ENCODE assay signal across 11 mouse cellular contexts in genomic region chr12:56591722-56592121, GRCm38 (mm10). TPM values are rescaled to one million over a fixed set of nuclear protein-coding genes. Genes with fewer than 3 reads are reported as not detected.
DNase-seq lines count a peak whose midpoint lies in the region; ATAC-seq and TF ChIP-seq lines count a peak whose summit lies in the region.
"Had no signal": no experiment of that assay in that cellular context is flagged by ENCODE, and none has a peak within 500 bp of the region (broad histone marks: within the 10 kb centered on the region; RNA-seq: fewer than 3 reads in every experiment).

No protein-coding gene starts in this region.

- H3K4me1 ChIP-seq in midbrain, embryonic 11.5 days (ENCODE audit: control insufficient read depth, insufficient read depth, low read length): no peaks in the 10 kb centered on the region
- no peaks in the 10 kb centered on the region for H3K4me1 ChIP-seq in midbrain, embryonic 10.5 days
- no peaks in the 10 kb centered on the region for H3K4me1 ChIP-seq in bone marrow macrophage, adult 2 months (ENCODE audit: control insufficient read depth, insufficient read depth, low read length)
- no peaks in the 10 kb centered on the region for H3K4me1 ChIP-seq in forebrain, embryonic 12.5 days
- H3K4me1 ChIP-seq: liver, embryonic 13.5 days had no signal

- intact Hi-C loops in gastrocnemius, adult 2 months (cut with DNase I): no loop called here
- intact Hi-C loops in gastrocnemius, postnatal 36 days (cut with DNase I): no loop called here

- no peak for DNase-seq in gastrocnemius, adult 2 months
- no peak for DNase-seq in gastrocnemius, postnatal 36 days
- DNase-seq in midbrain, embryonic 11.5 days (ENCODE audit: low spot score, missing footprints): peak; percentile 85
- no peak for DNase-seq in midbrain, embryonic 10.5 days (ENCODE audit: low spot score)
- peak; percentile 67 for DNase-seq in retina, embryonic 14.5 days (ENCODE audit: low spot score)
- no peak for DNase-seq in urinary bladder, postnatal 4 days (ENCODE audit: low spot score in 2 of 2)
- DNase-seq: liver, embryonic 13.5 days had no signal

- no peak overlapping the region for H3K9ac ChIP-seq in midbrain, embryonic 11.5 days (ENCODE audit: low read length)
- H3K9ac ChIP-seq in forebrain, embryonic 12.5 days: no peak overlapping the region
- H3K9ac ChIP-seq: liver, embryonic 13.5 days had no signal

- no peak overlapping the region for H3K27ac ChIP-seq in gastrocnemius, adult 2 months
- H3K27ac ChIP-seq in midbrain, embryonic 11.5 days (ENCODE audit: low read depth, low read length): no peak overlapping the region
- H3K27ac ChIP-seq in midbrain, embryonic 10.5 days (replicated peaks): no peak overlapping the region
- H3K27ac ChIP-seq in bone marrow macrophage, adult 2 months (ENCODE audit: insufficient read depth, low read depth, low read length): no peak overlapping the region
- no peak overlapping the region for H3K27ac ChIP-seq in forebrain, embryonic 12.5 days
- H3K27ac ChIP-seq: liver, embryonic 13.5 days had no signal

- peaks cover 3% of the 10 kb centered on the region; the same call in 1 of the 2 replicates for H3K27me3 ChIP-seq in midbrain, embryonic 11.5 days (ENCODE audit: control insufficient read depth, insufficient read depth, low read length)
- peaks cover 82% of the 10 kb centered on the region for H3K27me3 ChIP-seq in midbrain, embryonic 10.5 days (ENCODE audit: low read depth, poor library complexity, severe bottlenecking)
- H3K27me3 ChIP-seq in forebrain, embryonic 12.5 days: peaks cover 30% of the 10 kb centered on the region

- H3K36me3 ChIP-seq in midbrain, embryonic 11.5 days (ENCODE audit: control insufficient read depth, insufficient read depth, low read length): no peaks in the 10 kb centered on the region
- H3K36me3 ChIP-seq in midbrain, embryonic 10.5 days: no peaks in the 10 kb centered on the region
- no peaks in the 10 kb centered on the region for H3K36me3 ChIP-seq in forebrain, embryonic 12.5 days (replicated peaks)
- H3K36me3 ChIP-seq: liver, embryonic 13.5 days had no signal

- WGBS in midbrain, embryonic 11.5 days: 18% methylated on average over 4 of the region's 4 CpGs
- 12% methylated on average over 4 of the region's 4 CpGs for WGBS in midbrain, embryonic 10.5 days
- WGBS in forebrain, embryonic 12.5 days: 9% methylated on average over 4 of the region's 4 CpGs

- H3K4me2 ChIP-seq in midbrain, embryonic 11.5 days: no peak overlapping the region
- no peak overlapping the region for H3K4me2 ChIP-seq in forebrain, embryonic 12.5 days
- H3K4me2 ChIP-seq: liver, embryonic 13.5 days had no signal

- no peak for ATAC-seq in midbrain, embryonic 11.5 days (ENCODE audit: low FRiP score)
- no peak for ATAC-seq in forebrain, embryonic 12.5 days (ENCODE audit: low FRiP score)

- TF ChIP-seq CTCF in gastrocnemius, adult 2 months (IDR thresholded peaks at IDR 0.05): peak; percentile 61
- peak; percentile 49 for TF ChIP-seq CTCF in bone marrow macrophage, adult 2 months (IDR thresholded peaks at IDR 0.05; ENCODE audit: low read depth, low read length)

- H3K4me3 ChIP-seq in gastrocnemius, adult 2 months: no peak overlapping the region
- H3K4me3 ChIP-seq in midbrain, embryonic 11.5 days (ENCODE audit: low read depth, low read length): no peak overlapping the region
- H3K4me3 ChIP-seq in midbrain, embryonic 10.5 days: no peak overlapping the region
- no peak overlapping the region for H3K4me3 ChIP-seq in bone marrow macrophage, adult 2 months (ENCODE audit: insufficient read depth, low read length)
- no peak overlapping the region for H3K4me3 ChIP-seq in forebrain, embryonic 12.5 days (replicated peaks)
- H3K4me3 ChIP-seq: liver, embryonic 13.5 days had no signal

- no peak for TF ChIP-seq POLR2A in bone marrow macrophage, adult 2 months (IDR thresholded peaks at IDR 0.05; ENCODE audit: borderline replicate concordance, low read depth, low read length)

- H3K9me3 ChIP-seq in midbrain, embryonic 11.5 days (ENCODE audit: control insufficient read depth, low read length): no peaks in the 10 kb centered on the region
- no peaks in the 10 kb centered on the region for H3K9me3 ChIP-seq in midbrain, embryonic 10.5 days (replicated peaks)
- H3K9me3 ChIP-seq in forebrain, embryonic 12.5 days: no peaks in the 10 kb centered on the region
- H3K9me3 ChIP-seq: liver, embryonic 13.5 days had no signal

RNA-seq across cellular contexts. Expression of gene Nkx2-9, which starts 21.4 kb away (rescaled TPM):
- not detected for total RNA-seq in gastrocnemius, adult 2 months (2021)
- not detected for total RNA-seq in gastrocnemius, postnatal 36 days (2021)
- 8.5 and 8.8 TPM in 2 replicates for polyA plus RNA-seq in midbrain, embryonic 11.5 days (2014; fragmentation: Nextera tagmentation; extraction: Ambion mirVana)
- 24.8 and 28.3 TPM in 2 replicates for polyA plus RNA-seq in midbrain, embryonic 10.5 days (2016; fragmentation: Nextera tagmentation; extraction: Ambion mirVana)
- not detected in 2 replicates for polyA plus RNA-seq in bone marrow macrophage, adult 2 months (2012; ENCODE audit: insufficient read depth, insufficient read length, missing spikeins)
- polyA plus RNA-seq in forebrain, embryonic 12.5 days (2016; fragmentation: Nextera tagmentation; extraction: Ambion mirVana): 1.1 and 1.3 TPM in 2 replicates
- polyA plus RNA-seq: liver, embryonic 13.5 days; neural tube, embryonic 14.5 days had no signal

RNA-seq across cellular contexts. Expression of gene Nkx2-1, which starts 55.0 kb away (rescaled TPM):
- not detected for total RNA-seq in gastrocnemius, adult 2 months (2021)
- not detected for total RNA-seq in gastrocnemius, postnatal 36 days (2021)
- 5.6 and 7.0 TPM in 2 replicates for polyA plus RNA-seq in midbrain, embryonic 11.5 days (2014; fragmentation: Nextera tagmentation; extraction: Ambion mirVana)
- polyA plus RNA-seq in midbrain, embryonic 10.5 days (2016; fragmentation: Nextera tagmentation; extraction: Ambion mirVana): 9.1 and 9.4 TPM in 2 replicates
- not detected in 2 replicates for polyA plus RNA-seq in bone marrow macrophage, adult 2 months (2012; ENCODE audit: insufficient read depth, insufficient read length, missing spikeins)
- 37.2 and 66.0 TPM in 2 replicates for polyA plus RNA-seq in forebrain, embryonic 12.5 days (2016; fragmentation: Nextera tagmentation; extraction: Ambion mirVana)
- polyA plus RNA-seq: liver, embryonic 13.5 days; neural tube, embryonic 14.5 days; urinary bladder, adult 2 months had no signal

Comparison
In these comparisons a context has a peak if more than half of its experiments do, and no peak if none do; other contexts are left out.
1. DNase-seq: peak in midbrain, embryonic 11.5 days (single experiment) and retina, embryonic 14.5 days (single experiment); none in gastrocnemius, adult 2 months (single experiment), gastrocnemius, postnatal 36 days (0 of 2), midbrain, embryonic 10.5 days (single experiment) and urinary bladder, postnatal 4 days (0 of 2).